Mouse (Mus musculus) activated CD4-positive, CD25-positive, alpha-beta regulatory T cell, adult 9 weeks (primary cell): ENCODE measurements around the gene Gemin2. TPM values are rescaled to one million over a fixed set of nuclear protein-coding genes. Genes with fewer than 3 reads are reported as not detected.

Source experiments
- polyA plus RNA-seq: library from polyadenylated mRNA; unstranded; fragments of 100-300 nt; shearing (Covaris generic); gene quantifications from one replicate; pipeline ENCODE4 v1.2.1, GENCODE M21; 2017

Gene Gemin2
- polyA plus RNA-seq = 28.1 TPM

DNA sequence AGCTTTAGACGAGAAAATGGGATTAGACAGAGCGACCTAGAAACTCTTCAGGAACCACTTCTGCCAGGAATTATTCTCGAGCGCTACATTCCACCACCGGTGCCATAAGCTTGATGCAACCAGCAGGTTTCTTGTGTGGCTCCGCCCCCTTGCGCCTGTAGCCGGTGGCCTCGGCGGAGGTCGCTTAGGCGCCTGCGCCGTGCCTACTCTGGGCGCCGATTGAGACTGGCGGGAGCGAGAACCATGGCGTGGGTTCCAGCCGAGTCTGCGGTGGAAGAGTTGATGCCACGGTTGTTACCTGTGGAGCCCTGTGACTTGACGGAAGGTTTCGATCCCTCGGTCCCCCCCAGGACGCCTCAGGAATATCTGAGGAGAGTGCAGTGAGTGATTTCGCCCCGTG is at the start of gene Gemin2:
TSS of gene Gemin2 (plus strand) at position 160 of the 400 bp plus-strand sequence.

DNA sequence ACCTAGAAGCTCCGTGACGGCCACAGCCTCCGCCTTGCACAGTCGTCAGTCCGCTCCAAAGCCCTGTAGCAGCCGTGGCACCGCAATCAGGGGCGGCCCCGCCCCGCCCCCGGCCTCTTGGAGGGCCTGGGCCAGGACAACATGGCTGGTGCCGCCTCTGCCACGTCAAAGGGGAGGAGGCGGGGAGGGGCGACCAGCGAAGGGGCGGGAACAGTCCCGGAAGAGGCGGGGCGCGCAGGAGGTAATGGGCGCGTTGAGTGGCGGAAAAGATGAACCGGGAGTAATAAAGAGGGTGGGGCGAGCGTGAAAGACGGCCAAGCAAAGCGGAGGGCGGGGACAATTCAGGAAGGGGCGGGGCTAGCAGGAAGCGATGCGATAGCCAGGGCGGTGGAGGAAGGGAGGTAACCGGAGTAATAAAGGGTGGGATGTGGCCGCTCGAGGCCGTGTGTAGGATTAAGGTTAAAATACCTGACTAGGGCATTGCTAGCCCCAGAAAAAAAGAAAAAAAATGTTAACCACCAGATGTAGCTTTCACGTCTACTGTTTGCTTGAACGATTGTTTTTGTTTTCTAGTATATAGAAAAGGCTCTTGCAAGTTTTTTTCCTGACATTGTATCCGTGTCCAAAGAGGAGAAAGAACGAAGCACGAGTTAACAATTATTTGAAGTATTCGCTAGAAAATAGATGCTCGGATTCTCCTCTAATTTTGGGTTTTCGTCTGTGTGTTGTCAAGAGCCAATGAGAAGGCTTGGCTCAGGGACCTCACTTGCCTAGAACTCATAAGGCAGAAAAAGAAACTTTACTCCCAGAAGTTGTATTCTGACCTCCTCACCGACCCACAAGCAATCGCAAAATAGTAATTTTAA is 1.1 kb upstream of the Gemin2 start, which contains the start of gene Sec23a:
TSS of gene Sec23a (minus strand) at position 174 of the 866 bp plus-strand sequence.

DNA sequence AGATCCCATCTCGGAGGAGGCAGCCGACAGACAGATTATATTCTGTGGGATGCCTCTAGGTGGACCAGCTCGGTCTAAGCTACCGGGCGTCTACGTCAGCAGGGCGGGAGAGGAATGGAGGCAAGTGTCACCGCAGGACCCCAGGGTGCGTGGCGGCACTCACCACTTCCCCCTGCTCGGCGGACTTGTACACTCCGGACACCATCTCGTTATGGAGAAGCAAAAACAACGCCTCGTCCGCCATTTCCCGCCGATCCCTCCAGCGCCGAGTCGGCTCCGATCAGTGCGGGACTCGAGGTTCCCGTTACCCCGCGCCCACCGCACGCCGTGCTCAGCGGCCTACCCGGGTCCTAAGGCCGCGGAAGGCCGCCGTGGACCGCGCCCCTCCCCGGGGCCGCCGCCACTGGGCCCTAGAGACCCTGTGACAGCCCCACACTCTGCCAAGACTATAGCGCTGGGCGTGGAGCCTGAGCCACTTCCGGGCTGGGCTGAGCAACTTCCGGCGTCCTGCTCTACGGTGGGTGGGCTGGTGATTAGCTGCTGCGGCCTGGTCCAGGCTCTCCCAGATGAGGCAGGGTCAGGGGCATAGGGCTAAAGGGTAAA is 47.9 kb downstream of the Gemin2 start, which contains the start of gene Trappc6b:
TSS of gene Trappc6b (minus strand) at position 480 of the 603 bp plus-strand sequence.

DNA sequence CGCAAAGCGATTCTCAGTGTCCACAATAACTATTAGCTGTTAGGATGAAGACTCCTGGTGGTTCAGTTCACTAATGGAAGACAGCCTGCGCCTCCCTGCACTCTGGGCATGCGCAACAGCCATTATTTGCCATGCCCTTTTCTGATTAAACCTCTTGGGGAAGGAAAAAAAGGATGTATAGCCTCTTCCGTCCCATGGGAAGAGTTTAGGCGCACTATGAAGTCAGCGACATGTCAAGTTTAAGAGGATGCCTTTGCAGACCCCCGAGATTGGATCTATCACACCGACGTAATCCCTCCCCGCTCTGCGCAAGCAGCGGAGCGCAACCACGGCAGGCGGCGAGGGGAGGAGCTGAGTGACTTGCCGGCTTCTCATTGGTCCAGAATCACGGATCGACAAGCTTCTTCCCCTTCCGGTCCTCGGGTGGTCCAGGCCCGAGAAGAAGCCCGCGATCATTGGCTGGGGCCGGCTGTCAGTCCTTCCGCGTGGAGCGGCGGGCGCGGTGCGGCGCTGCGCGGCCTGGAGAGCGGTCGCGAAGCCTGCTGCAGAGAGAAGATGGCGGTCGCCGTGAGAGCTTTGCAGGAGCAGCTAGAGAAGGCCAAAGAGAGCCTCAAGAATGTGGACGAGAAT is 53.4 kb downstream of the Gemin2 start, which contains the start of gene Pnn:
TSS of gene Pnn (plus strand) at position 437 of the 630 bp plus-strand sequence.

Other genes with a start within 250 kb of the Gemin2 start
- 39.6 TPM for gene Sec23a, start 1.4 kb upstream of the Gemin2 start, polyA plus RNA-seq
- 91.8 TPM for gene Trappc6b, start 48.1 kb downstream of the Gemin2 start, polyA plus RNA-seq
- 146 TPM for gene Pnn, start 53.5 kb downstream of the Gemin2 start, polyA plus RNA-seq
- gene Mia2, start 82.4 kb downstream of the Gemin2 start, polyA plus RNA-seq = 20.0 TPM
- gene Fbxo33, start 206.3 kb downstream of the Gemin2 start, polyA plus RNA-seq = 8.3 TPM